Mouse (Mus musculus) kidney, adult 2 months (tissue): ENCODE results near the gene Kirrel3. TPM values are rescaled to one million over a fixed set of nuclear protein-coding genes. Genes with fewer than 3 reads are reported as not detected.

Source experiments
- DNase-seq: peaks from one replicate; pipeline ENCODE4 v3.0.0; 2021
- H3K27ac ChIP-seq: fragments of 200-500 bp; 2 replicates; pipeline ENCODE4 v1.5.1; 2012; ENCODE audit warnings: low read depth, low read length, control low read depth, inconsistent platforms; ENCODE audit not compliant: insufficient read depth
- H3K27me3 ChIP-seq: fragments of 200-500 bp; replicated peaks from 2 replicates; pipeline ENCODE4 v1.6.1; 2012; ENCODE audit warnings: mild to moderate bottlenecking, moderate library complexity, low read length, inconsistent platforms; ENCODE audit not compliant: control insufficient read depth, insufficient read depth
- H3K36me3 ChIP-seq: fragments of 200-500 bp; 2 replicates; pipeline ENCODE4 v1.6.1; 2012; ENCODE audit warnings: mild to moderate bottlenecking, moderate library complexity, low read length, inconsistent platforms; ENCODE audit not compliant: control insufficient read depth, insufficient read depth
- H3K4me1 ChIP-seq: fragments of 200-500 bp; 2 replicates; pipeline ENCODE4 v1.6.1; 2011; ENCODE audit warnings: low read length; ENCODE audit not compliant: control insufficient read depth, insufficient read depth
- H3K4me3 ChIP-seq: fragments of 200-500 bp; 2 replicates; pipeline ENCODE4 v1.5.1; 2011; ENCODE audit warnings: mild to moderate bottlenecking, low read depth, low read length, control low read depth; ENCODE audit not compliant: insufficient read depth
- CTCF ChIP-seq: fragments of 200-500 bp; conservative IDR thresholded peaks from 2 replicates; pipeline ENCODE4 v1.5.1; 2011; ENCODE audit warnings: low read depth, mild to moderate bottlenecking, control low read depth, low read length, moderate library complexity, mixed read lengths; ENCODE audit not compliant: insufficient read depth, insufficient read length
- POLR2A ChIP-seq: fragments of 200-500 bp; IDR thresholded peaks from one replicate; pipeline ENCODE4 v1.6.1; 2011; ENCODE audit warnings: low read depth, low read length, control low read depth
- WGBS: fragments of 180-500 bp; shearing (Covaris S2); methylation state at CpG from one replicate; pipeline ENCODE4 v1.1.7; 2018; 5-methylcytosine and 5-hydroxymethylcytosine counted together
- polyA plus RNA-seq: library from polyadenylated mRNA; depleted of rRNA; stranded (reverse); fragments of >200 nt; gene quantifications from 2 replicates; pipeline ENCODE4 v1.2.3, GENCODE M21; 2012

Gene Kirrel3
- polyA plus RNA-seq, 1 experiment, result 0.47 TPM

DNA sequence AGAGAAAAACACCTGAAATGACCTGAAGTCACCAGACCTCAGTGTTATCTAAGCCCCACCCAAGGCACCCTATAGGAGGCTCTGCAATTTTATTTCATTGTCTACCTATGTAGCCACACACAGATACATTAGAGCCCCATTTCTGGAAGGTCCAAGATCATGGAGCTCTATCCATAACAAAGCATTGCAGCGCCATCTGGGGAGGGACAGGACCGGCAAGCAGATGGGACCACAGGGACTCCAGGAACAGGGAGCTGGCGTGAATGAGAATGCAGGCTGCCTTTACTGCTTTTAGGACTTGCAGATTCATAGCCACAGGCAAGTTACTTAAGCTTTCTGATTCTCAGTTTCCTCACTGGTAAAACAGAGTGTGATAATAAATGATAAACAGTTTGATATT lies 392.1 kb downstream of the Kirrel3 start:
- Histone ChIP-seq H3K36me3 (no peaks in the 10 kb centered on the region), H3K27ac (no peak overlapping the region), H3K27me3 (no peaks in the 10 kb centered on the region), H3K4me1 (no peaks in the 10 kb centered on the region), H3K4me3 (no peak overlapping the region)
- WGBS, result 70% methylated on average over 3 of the region's 3 CpGs
- DNase-seq, result no peak
- TF ChIP-seq CTCF (no peak), POLR2A (no peak)

DNA sequence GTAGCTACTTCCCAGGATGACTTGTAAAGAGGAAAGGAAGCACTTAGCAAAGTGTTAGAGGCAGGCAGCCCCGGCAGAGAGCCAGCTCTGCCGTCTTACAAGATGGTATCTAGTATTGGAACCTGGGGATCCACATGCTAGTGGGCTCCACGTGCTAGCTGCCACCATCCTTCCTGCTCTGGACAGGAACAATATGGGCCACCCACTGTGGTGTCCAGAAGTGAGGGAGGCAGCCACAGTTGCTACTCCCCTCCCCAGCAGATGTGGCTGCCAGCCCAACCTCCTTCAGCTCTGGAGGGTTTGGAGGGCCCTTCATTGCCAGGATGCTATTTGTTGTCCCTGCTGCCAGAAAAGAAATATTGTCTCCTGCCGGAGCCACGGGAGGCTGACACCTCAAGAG lies 396.1 kb downstream of the Kirrel3 start:
- Histone ChIP-seq H3K36me3 (no peaks in the 10 kb centered on the region), H3K27ac (no peak overlapping the region), H3K27me3 (no peaks in the 10 kb centered on the region), H3K4me3 (no peak overlapping the region), H3K4me1 (no peaks in the 10 kb centered on the region)
- DNase-seq, result no peak
- 9% methylated on average over 5 of the region's 5 CpGs for WGBS
- TF ChIP-seq CTCF (no peak), POLR2A (no peak)

DNA sequence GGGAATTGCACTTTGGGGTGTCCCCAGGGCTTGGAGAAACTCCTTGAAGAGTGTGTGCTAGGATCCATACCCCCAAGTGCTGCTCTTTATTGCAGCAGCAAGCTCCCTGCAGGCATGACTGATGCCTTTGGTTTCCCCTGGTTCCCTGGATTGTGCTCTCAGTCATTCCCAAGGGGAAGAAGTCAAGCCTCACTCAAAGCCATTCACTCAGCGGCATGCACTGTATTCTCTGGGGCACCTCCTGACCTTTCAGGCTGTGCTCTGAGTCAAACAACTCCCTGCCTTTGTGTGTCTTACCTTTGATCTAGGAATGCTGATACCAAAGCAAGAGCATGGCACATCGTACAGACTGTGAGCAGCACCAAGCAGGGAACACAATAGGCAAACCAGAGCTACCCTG lies 396.5 kb downstream of the Kirrel3 start:
- Histone ChIP-seq H3K4me1 (no peaks in the 10 kb centered on the region), H3K36me3 (no peaks in the 10 kb centered on the region), H3K27ac (no peak overlapping the region), H3K4me3 (no peak overlapping the region), H3K27me3 (no peaks in the 10 kb centered on the region)
- DNase-seq, result no peak
- no peak for TF ChIP-seq CTCF
- TF ChIP-seq POLR2A, result no peak
- 4% methylated on average over 2 of the region's 2 CpGs for WGBS

DNA sequence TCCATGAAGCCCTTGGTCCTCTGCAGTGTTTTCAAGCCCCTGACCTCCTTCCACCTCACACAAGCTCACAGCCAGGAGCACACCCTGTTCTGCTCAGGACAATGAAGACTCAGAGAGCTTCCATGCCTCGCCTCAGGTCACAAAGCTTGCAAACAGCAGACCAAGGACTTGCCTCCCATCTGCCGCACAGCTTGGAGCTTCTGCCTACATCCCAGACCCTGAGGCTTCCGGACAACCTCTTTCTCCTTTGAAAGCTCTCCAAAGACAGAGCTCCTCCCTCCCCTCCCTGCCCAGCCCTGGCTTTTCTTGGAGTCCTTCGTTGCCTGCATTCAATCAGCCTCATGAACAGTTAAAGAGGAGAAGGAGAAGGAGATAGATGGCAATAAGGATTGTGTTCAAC lies 397.4 kb downstream of the Kirrel3 start:
- Histone ChIP-seq H3K4me3 (no peak overlapping the region), H3K36me3 (no peaks in the 10 kb centered on the region), H3K27ac (no peak overlapping the region), H3K27me3 (no peaks in the 10 kb centered on the region), H3K4me1 (no peaks in the 10 kb centered on the region)
- TF ChIP-seq CTCF, result no peak
- no peak for TF ChIP-seq POLR2A
- DNase-seq, result no peak
- WGBS, result 43% methylated on average over 4 of the region's 4 CpGs

DNA sequence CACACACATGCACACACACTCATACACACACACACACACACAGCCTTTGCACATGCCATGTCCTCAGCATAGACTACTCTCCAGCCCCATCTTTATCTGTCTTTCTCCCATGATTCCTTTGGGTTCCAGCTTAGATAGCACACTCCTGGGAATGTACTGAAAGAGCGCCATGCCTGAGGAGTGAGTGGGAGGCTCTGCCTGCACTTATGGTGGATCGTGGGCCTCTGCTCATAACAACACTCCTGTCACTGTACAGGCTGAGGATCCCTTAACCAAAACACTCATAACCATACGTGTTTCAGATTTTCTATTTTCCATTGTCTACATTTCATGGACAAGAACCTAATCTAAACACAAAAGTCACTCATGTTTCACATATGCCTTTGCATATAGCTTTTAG lies 398.6 kb downstream of the Kirrel3 start:
- no peak for DNase-seq
- Histone ChIP-seq H3K27me3 (no peaks in the 10 kb centered on the region), H3K36me3 (no peaks in the 10 kb centered on the region), H3K27ac (no peak overlapping the region), H3K4me3 (no peak overlapping the region), H3K4me1 (no peaks in the 10 kb centered on the region)
- TF ChIP-seq CTCF (no peak), POLR2A (no peak)
- WGBS, result 78% methylated on average over 3 of the region's 3 CpGs

DNA sequence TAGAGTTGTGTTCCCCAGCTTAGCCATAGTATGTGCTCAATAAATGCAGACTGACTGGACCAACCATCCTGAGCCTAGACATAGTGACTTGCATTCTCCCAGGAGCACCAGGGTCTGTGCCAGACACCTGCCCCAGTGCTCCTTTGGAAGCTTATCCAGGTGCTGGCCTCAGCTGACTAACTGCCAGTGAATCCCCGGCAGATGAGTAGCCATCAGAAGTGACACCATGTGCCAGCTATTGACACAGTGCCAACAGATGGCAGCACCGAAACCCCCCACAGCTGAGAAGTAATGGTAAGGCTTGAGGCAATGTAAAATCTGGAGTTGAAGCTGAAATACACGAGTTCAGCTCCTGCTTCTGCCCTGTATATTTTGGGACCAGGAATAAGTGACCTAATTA lies 399.2 kb downstream of the Kirrel3 start:
- 76% methylated on average over 3 of the region's 3 CpGs for WGBS
- no peak for TF ChIP-seq CTCF
- TF ChIP-seq POLR2A, result no peak
- no peak overlapping the region for H3K27ac ChIP-seq
- H3K27me3 ChIP-seq, result no peaks in the 10 kb centered on the region
- no peak for DNase-seq
- H3K36me3 ChIP-seq, result no peaks in the 10 kb centered on the region
- no peaks in the 10 kb centered on the region for H3K4me1 ChIP-seq
- H3K4me3 ChIP-seq, result no peak overlapping the region

DNA sequence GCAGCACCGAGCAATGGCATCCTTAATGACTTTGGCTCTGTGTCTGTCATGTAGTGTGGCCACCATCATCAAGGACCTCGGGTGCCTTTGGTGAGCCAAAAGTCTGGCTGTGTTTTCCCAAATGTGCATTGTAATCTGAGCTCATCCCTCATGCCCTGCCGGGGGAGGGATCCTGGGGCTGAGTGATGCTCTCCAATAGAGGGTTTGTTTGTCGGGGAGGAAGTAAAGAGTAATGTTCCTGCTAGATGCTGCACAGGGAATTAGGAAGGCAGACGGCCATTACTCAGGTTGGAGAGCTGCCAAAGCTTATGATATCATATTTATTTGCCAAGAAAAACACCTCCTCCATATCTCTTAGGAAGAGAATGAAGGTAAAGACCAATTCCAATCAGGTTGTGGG lies 401.1 kb downstream of the Kirrel3 start:
- DNase-seq, result no peak
- Histone ChIP-seq H3K4me3 (no peak overlapping the region), H3K4me1 (no peaks in the 10 kb centered on the region), H3K27me3 (no peaks in the 10 kb centered on the region), H3K36me3 (no peaks in the 10 kb centered on the region), H3K27ac (no peak overlapping the region)
- 9% methylated on average over 5 of the region's 5 CpGs for WGBS
- TF ChIP-seq CTCF (no peak), POLR2A (no peak)

DNA sequence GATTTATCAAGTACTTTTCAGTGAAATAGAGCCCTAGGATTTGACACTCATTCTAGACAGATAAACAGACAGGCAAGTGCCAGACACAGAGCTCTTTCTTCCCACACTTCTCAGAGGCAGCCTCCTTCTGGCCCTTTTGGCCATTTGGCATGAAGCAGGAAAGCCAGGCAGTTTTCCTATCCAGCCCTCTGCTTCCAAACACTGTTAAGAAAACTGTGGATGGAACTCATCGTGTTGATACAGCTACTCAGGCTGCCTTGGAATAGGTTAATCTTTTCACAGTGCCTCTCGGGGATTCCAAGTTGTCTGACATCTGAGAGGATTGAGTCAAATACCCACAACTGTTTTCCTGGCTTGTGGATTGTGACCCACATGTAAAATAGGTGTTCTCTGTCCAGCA lies 401.5 kb downstream of the Kirrel3 start:
- TF ChIP-seq POLR2A, result no peak
- no peak for TF ChIP-seq CTCF
- no peaks in the 10 kb centered on the region for H3K27me3 ChIP-seq
- H3K36me3 ChIP-seq, result no peaks in the 10 kb centered on the region
- no peaks in the 10 kb centered on the region for H3K4me1 ChIP-seq
- no peak overlapping the region for H3K4me3 ChIP-seq
- WGBS, result 22% methylated on average over 2 of the region's 2 CpGs
- H3K27ac ChIP-seq, result no peak overlapping the region
- DNase-seq, result no peak
